Mouse (Mus musculus): ENCODE measurements around the gene Cep95. TPM values are rescaled to one million over a fixed set of nuclear protein-coding genes. Genes with fewer than 3 reads are reported as not detected.

The Cep95 gene
- polyA plus RNA-seq, 1 experiment from 2014 or later = 22.6 TPM

DNA sequence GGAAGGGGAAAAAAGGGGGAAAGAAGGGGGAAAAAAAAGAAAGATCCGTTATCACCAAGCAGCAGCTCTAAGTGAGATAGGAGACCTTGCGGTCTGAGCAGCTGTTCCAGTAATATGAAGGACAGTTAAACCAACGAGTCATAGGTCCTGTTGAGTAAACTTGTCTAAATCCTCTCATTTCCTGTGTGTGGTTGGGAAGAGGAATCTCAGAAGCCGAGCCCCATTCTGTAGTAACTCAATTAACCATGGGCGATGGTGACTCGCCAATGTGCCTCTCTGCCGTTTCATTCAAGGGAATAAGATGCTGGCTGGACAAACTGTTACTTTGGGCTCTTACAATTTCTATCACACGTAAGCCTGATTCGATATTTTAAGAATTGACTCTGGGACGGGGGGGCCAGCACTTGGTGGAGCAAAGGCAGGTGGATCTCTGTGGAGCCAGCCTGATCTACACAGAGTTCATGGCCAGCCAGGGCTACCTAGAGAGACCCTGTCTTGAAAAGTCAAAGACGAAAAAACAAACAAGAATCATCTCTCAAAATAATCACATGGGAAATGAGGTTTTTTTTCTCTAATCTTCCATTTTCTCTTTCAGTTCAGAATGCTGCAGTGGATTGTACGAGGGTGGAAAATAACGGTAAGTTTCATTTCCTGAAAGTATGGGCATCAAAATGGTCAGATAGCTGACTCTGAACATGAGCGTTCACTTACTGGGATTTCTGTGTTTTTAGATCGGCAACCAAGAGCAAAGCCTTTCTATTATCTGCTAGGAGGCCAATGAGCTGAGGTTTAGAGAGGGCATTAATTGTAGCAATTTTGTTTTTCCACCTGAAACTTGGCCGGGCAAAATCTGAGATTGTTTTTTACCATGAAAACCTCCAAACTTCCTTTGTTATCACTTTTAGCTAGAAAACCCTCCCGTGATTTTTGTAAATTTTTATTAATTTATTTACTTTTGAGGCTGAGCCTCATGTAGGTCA is 37.7 kb upstream of the Cep95 start, which contains the start of gene Milr1:
Milr1 (plus strand) TSS at position 188 of the 980 bp plus-strand sequence.
- no peaks in the 10 kb centered on the region for H3K27me3 ChIP-seq (ENCODE audit: control insufficient read depth, insufficient read depth, low read length)
- H3K9ac ChIP-seq (replicated peaks; ENCODE audit: low read length) = no peak within 1 kb of the TSS
- no peak for DNase-seq (ENCODE audit: low spot score)
- WGBS = 86% methylated on average over 17 of the region's 17 CpGs
- no peak for ATAC-seq (replicated peaks; ENCODE audit: insufficient number of reproducible peaks, low FRiP score, low TSS enrichment, low read depth)
- H3K27ac ChIP-seq (replicated peaks; ENCODE audit: low read depth, low read length) = no peak within 1 kb of the TSS
- no peak within 1 kb of the TSS for H3K4me3 ChIP-seq (ENCODE audit: low read depth, low read length)
- H3K36me3 ChIP-seq (replicated peaks; ENCODE audit: control insufficient read depth, insufficient read depth, low read depth, low read length) = no peaks in the 10 kb centered on the region
- no peaks in the 10 kb centered on the region for H3K9me3 ChIP-seq (replicated peaks; ENCODE audit: control insufficient read depth, low read length)
- H3K4me2 ChIP-seq (ENCODE audit: low read depth, low read length) = no peak within 1 kb of the TSS
- no peaks in the 10 kb centered on the region for H3K4me1 ChIP-seq (ENCODE audit: control insufficient read depth, insufficient read depth, low read length)

DNA sequence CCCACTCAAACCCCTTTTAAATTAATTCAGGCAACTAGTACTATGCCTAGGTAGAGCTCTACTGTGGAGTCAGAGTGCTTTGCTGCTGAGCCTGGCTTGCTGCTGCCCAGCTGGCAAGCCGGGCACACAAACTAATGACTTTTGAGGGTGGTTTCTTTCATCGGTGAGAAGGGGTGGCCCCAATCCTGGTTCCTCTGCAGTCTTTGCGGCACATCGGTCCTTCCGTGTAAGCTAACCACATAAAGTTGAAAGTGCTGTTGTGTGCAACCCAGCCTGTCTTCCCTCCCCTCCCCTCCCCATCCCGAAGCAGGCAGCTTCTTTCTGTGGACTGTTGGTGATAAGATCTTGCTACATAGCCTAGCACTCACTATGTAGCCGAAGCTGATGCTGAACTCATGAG is 36.9 kb upstream of the Cep95 start:
- Histone ChIP-seq H3K27ac (replicated peaks; ENCODE audit: low read depth, low read length) (no peak overlapping the region), H3K4me2 (ENCODE audit: low read depth, low read length) (no peak overlapping the region), H3K9ac (replicated peaks; ENCODE audit: low read length) (no peak overlapping the region), H3K4me1 (ENCODE audit: control insufficient read depth, insufficient read depth, low read length) (no peaks in the 10 kb centered on the region), H3K36me3 (replicated peaks; ENCODE audit: control insufficient read depth, insufficient read depth, low read depth, low read length) (no peaks in the 10 kb centered on the region), H3K4me3 (ENCODE audit: low read depth, low read length) (no peak overlapping the region), H3K9me3 (replicated peaks; ENCODE audit: control insufficient read depth, low read length) (no peaks in the 10 kb centered on the region), H3K27me3 (ENCODE audit: control insufficient read depth, insufficient read depth, low read length) (no peaks in the 10 kb centered on the region)
- DNase-seq (ENCODE audit: low spot score) (no peak), ATAC-seq (replicated peaks; ENCODE audit: insufficient number of reproducible peaks, low FRiP score, low TSS enrichment, low read depth) (no peak)
- 87% methylated on average over 7 of the region's 7 CpGs for WGBS

DNA sequence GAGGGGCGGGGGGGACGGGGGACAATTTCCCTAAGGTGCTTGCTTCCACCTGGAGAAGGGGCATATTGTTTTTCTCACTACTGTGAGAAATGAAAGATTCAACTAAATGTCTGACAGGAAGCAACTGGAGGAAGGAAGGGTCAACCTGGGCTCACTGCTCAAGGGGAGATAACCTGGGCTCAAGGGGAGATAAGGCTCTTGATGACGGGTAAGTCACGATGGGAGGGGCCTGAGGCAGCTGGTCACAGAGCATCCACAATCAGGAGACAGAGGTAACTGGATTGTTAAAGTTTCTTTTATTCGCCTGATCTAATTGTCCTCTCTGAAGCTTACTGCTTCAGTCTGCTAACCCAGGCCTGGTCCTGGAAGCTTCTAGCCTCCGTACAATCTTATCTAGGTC is 35.7 kb upstream of the Cep95 start:
- H3K36me3 ChIP-seq (replicated peaks; ENCODE audit: control insufficient read depth, insufficient read depth, low read depth, low read length) = no peaks in the 10 kb centered on the region
- no peak overlapping the region for H3K4me2 ChIP-seq (ENCODE audit: low read depth, low read length)
- WGBS = 87% methylated on average over 6 of the region's 6 CpGs
- no peak overlapping the region for H3K4me3 ChIP-seq (ENCODE audit: low read depth, low read length)
- no peaks in the 10 kb centered on the region for H3K9me3 ChIP-seq (replicated peaks; ENCODE audit: control insufficient read depth, low read length)
- DNase-seq (ENCODE audit: low spot score) = no peak
- H3K27me3 ChIP-seq (ENCODE audit: control insufficient read depth, insufficient read depth, low read length) = no peaks in the 10 kb centered on the region
- no peaks in the 10 kb centered on the region for H3K4me1 ChIP-seq (ENCODE audit: control insufficient read depth, insufficient read depth, low read length)
- ATAC-seq (replicated peaks; ENCODE audit: insufficient number of reproducible peaks, low FRiP score, low TSS enrichment, low read depth) = no peak
- no peak overlapping the region for H3K9ac ChIP-seq (replicated peaks; ENCODE audit: low read length)
- no peak overlapping the region for H3K27ac ChIP-seq (replicated peaks; ENCODE audit: low read depth, low read length)

DNA sequence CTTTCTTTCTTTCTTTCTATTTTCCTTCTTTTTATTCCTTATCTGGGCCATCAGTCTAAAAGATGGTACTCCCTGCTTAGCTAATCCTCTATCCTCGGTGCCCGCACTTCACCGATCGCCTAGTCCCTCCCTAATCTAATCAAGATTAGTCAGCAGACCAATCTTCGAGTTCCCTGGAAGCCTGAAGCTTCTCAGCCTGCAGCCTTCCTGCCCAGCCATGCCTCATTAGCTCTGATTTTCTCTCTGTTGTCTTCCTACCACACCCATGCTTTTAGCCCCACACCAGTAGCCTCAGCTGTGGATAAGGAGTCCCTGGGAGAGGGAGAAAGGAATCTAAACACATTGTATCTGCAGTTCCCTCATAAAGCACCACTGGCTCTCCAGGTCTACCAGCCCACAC is 33.5 kb upstream of the Cep95 start:
- H3K4me3 ChIP-seq (ENCODE audit: low read depth, low read length) = no peak overlapping the region
- H3K4me1 ChIP-seq (ENCODE audit: control insufficient read depth, insufficient read depth, low read length) = no peaks in the 10 kb centered on the region
- no peak overlapping the region for H3K27ac ChIP-seq (replicated peaks; ENCODE audit: low read depth, low read length)
- no peak for ATAC-seq (replicated peaks; ENCODE audit: insufficient number of reproducible peaks, low FRiP score, low TSS enrichment, low read depth)
- WGBS = 62% methylated on average over 5 of the region's 5 CpGs
- no peak overlapping the region for H3K4me2 ChIP-seq (ENCODE audit: low read depth, low read length)
- no peaks in the 10 kb centered on the region for H3K9me3 ChIP-seq (replicated peaks; ENCODE audit: control insufficient read depth, low read length)
- H3K36me3 ChIP-seq (replicated peaks; ENCODE audit: control insufficient read depth, insufficient read depth, low read depth, low read length) = no peaks in the 10 kb centered on the region
- no peak overlapping the region for H3K9ac ChIP-seq (replicated peaks; ENCODE audit: low read length)
- H3K27me3 ChIP-seq (ENCODE audit: control insufficient read depth, insufficient read depth, low read length) = no peaks in the 10 kb centered on the region
- DNase-seq (ENCODE audit: low spot score) = no peak

DNA sequence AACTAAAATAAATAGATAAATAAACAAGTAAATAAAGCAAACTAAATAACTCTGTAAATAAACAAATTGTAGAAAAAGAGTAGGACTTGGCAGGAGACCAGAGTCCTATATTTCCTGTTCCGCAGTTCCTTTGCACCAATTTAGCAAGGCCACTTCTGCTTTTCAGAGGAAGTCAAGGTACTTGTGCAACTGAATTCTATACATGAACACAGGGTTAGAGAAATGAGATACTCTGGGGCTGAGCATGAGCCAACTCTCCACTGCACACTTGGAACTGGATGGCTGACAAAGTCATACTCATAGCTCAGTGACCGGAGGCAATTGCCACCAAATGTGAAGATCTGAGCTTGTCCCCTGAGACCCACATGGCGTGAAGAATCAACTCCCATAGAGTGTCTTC is 30.0 kb upstream of the Cep95 start:
- H3K9ac ChIP-seq (replicated peaks; ENCODE audit: low read length) = no peak overlapping the region
- no peaks in the 10 kb centered on the region for H3K27me3 ChIP-seq (ENCODE audit: control insufficient read depth, insufficient read depth, low read length)
- ATAC-seq (replicated peaks; ENCODE audit: insufficient number of reproducible peaks, low FRiP score, low TSS enrichment, low read depth) (no peak), DNase-seq (ENCODE audit: low spot score) (no peak)
- WGBS = 98% methylated on average over 3 of the region's 3 CpGs
- H3K4me2 ChIP-seq (ENCODE audit: low read depth, low read length) = no peak overlapping the region
- no peaks in the 10 kb centered on the region for H3K9me3 ChIP-seq (replicated peaks; ENCODE audit: control insufficient read depth, low read length)
- no peaks in the 10 kb centered on the region for H3K4me1 ChIP-seq (ENCODE audit: control insufficient read depth, insufficient read depth, low read length)
- no peak overlapping the region for H3K4me3 ChIP-seq (ENCODE audit: low read depth, low read length)
- H3K36me3 ChIP-seq (replicated peaks; ENCODE audit: control insufficient read depth, insufficient read depth, low read depth, low read length) = no peaks in the 10 kb centered on the region
- H3K27ac ChIP-seq (replicated peaks; ENCODE audit: low read depth, low read length) = no peak overlapping the region

GRCm38 (mm10) chr11:106760511-106760910 is 28.5 kb upstream of the Cep95 start:
- H3K4me1 ChIP-seq (ENCODE audit: control insufficient read depth, insufficient read depth, low read length) = no peaks in the 10 kb centered on the region
- DNase-seq (ENCODE audit: low spot score) = no peak
- no peaks in the 10 kb centered on the region for H3K9me3 ChIP-seq (replicated peaks; ENCODE audit: control insufficient read depth, low read length)
- H3K36me3 ChIP-seq (replicated peaks; ENCODE audit: control insufficient read depth, insufficient read depth, low read depth, low read length) = no peaks in the 10 kb centered on the region
- no peaks in the 10 kb centered on the region for H3K27me3 ChIP-seq (ENCODE audit: control insufficient read depth, insufficient read depth, low read length)
- no peak overlapping the region for H3K9ac ChIP-seq (replicated peaks; ENCODE audit: low read length)
- ATAC-seq (replicated peaks; ENCODE audit: insufficient number of reproducible peaks, low FRiP score, low TSS enrichment, low read depth) = no peak
- 93% methylated on average over 5 of the region's 5 CpGs for WGBS
- no peak overlapping the region for H3K4me2 ChIP-seq (ENCODE audit: low read depth, low read length)
- no peak overlapping the region for H3K4me3 ChIP-seq (ENCODE audit: low read depth, low read length)
- no peak overlapping the region for H3K27ac ChIP-seq (replicated peaks; ENCODE audit: low read depth, low read length)

DNA sequence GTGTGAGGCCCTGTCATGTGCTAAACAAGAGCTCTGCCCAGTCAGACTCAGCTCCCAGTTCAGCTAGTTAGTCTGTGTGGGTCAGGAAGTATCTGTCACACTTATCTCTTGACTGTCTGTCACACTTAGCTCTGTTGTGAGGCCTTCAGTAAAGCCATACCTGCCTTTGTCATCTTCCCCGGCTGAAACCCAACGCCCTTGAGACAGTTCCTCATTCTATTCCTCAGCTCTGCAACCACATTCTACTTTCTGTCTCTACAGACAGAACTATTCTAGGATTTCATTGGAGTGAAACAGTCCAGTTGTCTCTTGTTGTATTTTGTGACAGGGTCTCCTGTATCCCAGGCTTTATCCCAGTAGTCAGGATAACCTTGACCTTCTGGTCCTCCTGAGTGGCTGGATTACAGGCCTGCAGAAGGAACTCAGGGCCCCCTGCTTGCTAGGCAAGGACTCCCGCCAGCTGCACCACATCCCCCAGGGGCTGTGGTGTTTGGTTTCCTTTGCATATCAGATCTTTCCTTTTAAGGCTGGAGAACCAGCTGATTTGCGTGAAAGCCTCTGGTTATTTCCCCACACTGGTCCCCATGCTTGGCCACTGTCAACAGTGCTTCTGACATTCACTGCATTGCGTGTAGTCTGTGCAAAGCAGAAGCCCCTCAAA is 26.8 kb upstream of the Cep95 start:
- H3K36me3 ChIP-seq (replicated peaks; ENCODE audit: control insufficient read depth, insufficient read depth, low read depth, low read length) = no peaks in the 10 kb centered on the region
- ATAC-seq (replicated peaks; ENCODE audit: insufficient number of reproducible peaks, low FRiP score, low TSS enrichment, low read depth) (no peak), DNase-seq (ENCODE audit: low spot score) (peak; percentile 70)
- H3K27ac ChIP-seq (replicated peaks; ENCODE audit: low read depth, low read length) = no peak overlapping the region; the same call in 1 of the 2 replicates
- 24% methylated on average over 5 of the region's 5 CpGs for WGBS
- no peak overlapping the region for H3K9ac ChIP-seq (replicated peaks; ENCODE audit: low read length)
- H3K27me3 ChIP-seq (ENCODE audit: control insufficient read depth, insufficient read depth, low read length) = no peaks in the 10 kb centered on the region
- no peaks in the 10 kb centered on the region for H3K4me1 ChIP-seq (ENCODE audit: control insufficient read depth, insufficient read depth, low read length)
- H3K4me2 ChIP-seq (ENCODE audit: low read depth, low read length) = no peak overlapping the region
- no peaks in the 10 kb centered on the region for H3K9me3 ChIP-seq (replicated peaks; ENCODE audit: control insufficient read depth, low read length)
- no peak overlapping the region for H3K4me3 ChIP-seq (ENCODE audit: low read depth, low read length)

GRCm38 (mm10) chr11:106762800-106763185 is 26.3 kb upstream of the Cep95 start:
- H3K27ac ChIP-seq (replicated peaks; ENCODE audit: low read depth, low read length) = no peak overlapping the region
- no peak overlapping the region for H3K9ac ChIP-seq (replicated peaks; ENCODE audit: low read length)
- H3K9me3 ChIP-seq (replicated peaks; ENCODE audit: control insufficient read depth, low read length) = no peaks in the 10 kb centered on the region
- no peaks in the 10 kb centered on the region for H3K4me1 ChIP-seq (ENCODE audit: control insufficient read depth, insufficient read depth, low read length)
- no peak for DNase-seq (ENCODE audit: low spot score)
- H3K27me3 ChIP-seq (ENCODE audit: control insufficient read depth, insufficient read depth, low read length) = no peaks in the 10 kb centered on the region
- ATAC-seq (replicated peaks; ENCODE audit: insufficient number of reproducible peaks, low FRiP score, low TSS enrichment, low read depth) = 0 out of 2 replicates have a peak, but pooled peaks have one; percentile 20
- 69% methylated on average over 9 of the region's 9 CpGs for WGBS
- no peak overlapping the region for H3K4me2 ChIP-seq (ENCODE audit: low read depth, low read length)
- H3K4me3 ChIP-seq (ENCODE audit: low read depth, low read length) = no peak overlapping the region
- H3K36me3 ChIP-seq (replicated peaks; ENCODE audit: control insufficient read depth, insufficient read depth, low read depth, low read length) = peaks cover 3% of the 10 kb centered on the region; the same call in 1 of the 2 replicates
